Mouse (Mus musculus) neural tube, embryonic 15.5 days (tissue): ENCODE results near the gene A3galt2. TPM values are rescaled to one million over a fixed set of nuclear protein-coding genes. Genes with fewer than 3 reads are reported as not detected.

Experiments
- ATAC-seq: fragments of 200-750 bp; cut with Nextera tagmentation; 2 replicates; pipeline ENCODE4 v1.8.0; 2017; ENCODE audit warnings: mild to moderate bottlenecking, moderate TSS enrichment, moderate library complexity; ENCODE audit not compliant: low FRiP score
- H3K27ac ChIP-seq: fragments of 300-500 bp; sonication (generic); replicated peaks from 2 replicates; pipeline ENCODE4 v1.5.1; 2015; ENCODE audit warnings: mild to moderate bottlenecking, inconsistent platforms
- H3K27me3 ChIP-seq: fragments of 300-500 bp; sonication (generic); replicated peaks from 2 replicates; pipeline ENCODE4 v1.6.1; 2015; ENCODE audit warnings: inconsistent platforms
- H3K36me3 ChIP-seq: fragments of 300-500 bp; sonication (generic); 2 replicates; pipeline ENCODE4 v1.6.1; 2015; ENCODE audit warnings: inconsistent platforms
- H3K4me1 ChIP-seq: fragments of 300-500 bp; sonication (generic); 2 replicates; pipeline ENCODE4 v1.6.1; 2015; ENCODE audit warnings: inconsistent platforms
- H3K4me2 ChIP-seq: fragments of 300-500 bp; sonication (generic); 2 replicates; pipeline ENCODE4 v1.6.1; 2015; ENCODE audit warnings: inconsistent platforms, mild to moderate bottlenecking, moderate library complexity
- H3K4me3 ChIP-seq: fragments of 300-500 bp; sonication (generic); replicated peaks from 2 replicates; pipeline ENCODE4 v1.5.1; 2015; ENCODE audit warnings: mild to moderate bottlenecking, inconsistent platforms
- H3K9ac ChIP-seq: fragments of 300-500 bp; sonication (generic); replicated peaks from 2 replicates; pipeline ENCODE4 v1.6.1; 2015; ENCODE audit warnings: mild to moderate bottlenecking, inconsistent platforms
- H3K9me3 ChIP-seq: fragments of 300-500 bp; sonication (generic); replicated peaks from 2 replicates; pipeline ENCODE4 v1.6.1; 2016; ENCODE audit warnings: inconsistent platforms
- WGBS: fragments of 180-500 bp; shearing (Covaris S2); methylation state at CpG from one replicate; pipeline ENCODE4 v1.1.7; 2015; ENCODE audit warnings: mixed read lengths; 5-methylcytosine and 5-hydroxymethylcytosine counted together
- polyA plus RNA-seq: library from polyadenylated mRNA; unstranded; fragments of >200 nt; fragmentation: Nextera tagmentation; extraction: Ambion mirVana; gene quantifications from 2 replicates; pipeline ENCODE4 v1.2.1, GENCODE M21; 2015

A3galt2 gene
- polyA plus RNA-seq, 1 experiment from 2014 or later: 0.41 TPM

- H3K9me3 ChIP-seq: no peaks in the 10 kb centered on the region
- peak overlapping the region; percentile 93 for H3K4me3 ChIP-seq
- WGBS: 5% methylated on average over 15 of the region's 15 CpGs
- peak overlapping the region; percentile 88 for H3K4me2 ChIP-seq
- H3K36me3 ChIP-seq: 0 out of 2 replicates have a peak, but pooled peaks cover 2% of the 10 kb centered on the region
- peak overlapping the region; percentile 100 for H3K9ac ChIP-seq
- H3K4me1 ChIP-seq: peaks cover 76% of the 10 kb centered on the region
- no peak for ATAC-seq
- no peaks in the 10 kb centered on the region for H3K27me3 ChIP-seq
- peak overlapping the region; percentile 94 for H3K27ac ChIP-seq
These were observed 26.0 kb upstream of the A3galt2 start for GRCm38 (mm10) chr4:128729033-128729708.

GRCm38 (mm10) chr4:128729709-128730037, 25.5 kb upstream of the A3galt2 start:
- Histone ChIP-seq H3K4me2 (peak overlapping the region; percentile 88), H3K36me3 (0 out of 2 replicates have a peak, but pooled peaks cover 2% of the 10 kb centered on the region), H3K27ac (peak overlapping the region; percentile 94), H3K4me1 (peaks cover 80% of the 10 kb centered on the region), H3K27me3 (no peaks in the 10 kb centered on the region), H3K9me3 (no peaks in the 10 kb centered on the region), H3K9ac (peak overlapping the region; percentile 100), H3K4me3 (peak overlapping the region; percentile 93)
- no peak for ATAC-seq
- WGBS: 13% methylated on average over 5 of the region's 5 CpGs

GRCm38 (mm10) chr4:128730271-128730670, 24.9 kb upstream of the A3galt2 start:
- Histone ChIP-seq H3K4me2 (peak overlapping the region; percentile 88), H3K27ac (peak overlapping the region; percentile 94), H3K4me3 (peak overlapping the region; percentile 93), H3K9ac (peak overlapping the region; percentile 100; the same call in 1 of the 2 replicates), H3K27me3 (no peaks in the 10 kb centered on the region), H3K9me3 (no peaks in the 10 kb centered on the region), H3K36me3 (0 out of 2 replicates have a peak, but pooled peaks cover 2% of the 10 kb centered on the region), H3K4me1 (peaks cover 82% of the 10 kb centered on the region)
- 38% methylated on average over 6 of the region's 6 CpGs for WGBS
- ATAC-seq: no peak

GRCm38 (mm10) chr4:128732794-128733193, 22.4 kb upstream of the A3galt2 start:
- Histone ChIP-seq H3K4me2 (no peak overlapping the region), H3K27ac (peak overlapping the region; percentile 81; the same call in 1 of the 2 replicates), H3K36me3 (0 out of 2 replicates have a peak, but pooled peaks cover 8% of the 10 kb centered on the region), H3K27me3 (no peaks in the 10 kb centered on the region), H3K9ac (no peak overlapping the region), H3K9me3 (no peaks in the 10 kb centered on the region), H3K4me3 (no peak overlapping the region), H3K4me1 (peaks cover 93% of the 10 kb centered on the region)
- no peak for ATAC-seq
- 48% methylated on average over 5 of the region's 5 CpGs for WGBS

- whole genome bisulfite sequencing: 24% methylated on average over 6 of the region's 6 CpGs
- peaks cover 96% of the 10 kb centered on the region for H3K4me1 ChIP-seq
These were observed 21.7 kb upstream of the A3galt2 start for GRCm38 (mm10) chr4:128733496-128733895.

GRCm38 (mm10) chr4:128734217-128734616, 20.9 kb upstream of the A3galt2 start:
- 0 out of 2 replicates have a peak, but pooled peaks cover 8% of the 10 kb centered on the region for H3K36me3 ChIP-seq
- H3K9ac ChIP-seq: 0 out of 2 replicates have a peak overlapping the region, but pooled peaks have one; percentile 23
- H3K27me3 ChIP-seq: no peaks in the 10 kb centered on the region
- H3K9me3 ChIP-seq: no peaks in the 10 kb centered on the region
- H3K4me2 ChIP-seq: peak overlapping the region; percentile 29
- no peak overlapping the region for H3K4me3 ChIP-seq
- peak overlapping the region; percentile 81 for H3K27ac ChIP-seq
- peak; percentile 60; the same call in 1 of the 2 replicates for ATAC-seq
- 33% methylated on average over 5 of the region's 5 CpGs for WGBS
- peaks cover 90% of the 10 kb centered on the region for H3K4me1 ChIP-seq

More at GRCm38 (mm10) chr4:128733496-128733895, 21.7 kb upstream of the A3galt2 start:
- H3K27me3 ChIP-seq: no peaks in the 10 kb centered on the region
- H3K9me3 ChIP-seq: no peaks in the 10 kb centered on the region
- no peak overlapping the region for H3K9ac ChIP-seq
- H3K36me3 ChIP-seq: 0 out of 2 replicates have a peak, but pooled peaks cover 8% of the 10 kb centered on the region
- H3K27ac ChIP-seq: peak overlapping the region; percentile 81
- no peak for ATAC-seq
- peak overlapping the region; percentile 29; the same call in 1 of the 2 replicates for H3K4me2 ChIP-seq
- H3K4me3 ChIP-seq: no peak overlapping the region

- no peaks in the 10 kb centered on the region for H3K9me3 ChIP-seq
- 63% methylated on average over 18 of the region's 18 CpGs for WGBS
These were observed 20.2 kb upstream of the A3galt2 start for GRCm38 (mm10) chr4:128734721-128735671.

GRCm38 (mm10) chr4:128737137-128737589, 18.0 kb upstream of the A3galt2 start:
- Histone ChIP-seq H3K27ac (peak overlapping the region; percentile 70), H3K4me3 (no peak overlapping the region), H3K9me3 (no peaks in the 10 kb centered on the region), H3K9ac (peak overlapping the region; percentile 11; the same call in 1 of the 2 replicates), H3K36me3 (0 out of 2 replicates have a peak, but pooled peaks cover 5% of the 10 kb centered on the region), H3K4me2 (peak overlapping the region; percentile 8; the same call in 1 of the 2 replicates), H3K4me1 (peaks cover 67% of the 10 kb centered on the region), H3K27me3 (no peaks in the 10 kb centered on the region)
- 7% methylated on average over 6 of the region's 6 CpGs for WGBS
- no peak for ATAC-seq

More at GRCm38 (mm10) chr4:128734721-128735671, 20.2 kb upstream of the A3galt2 start:
- Histone ChIP-seq H3K4me1 (peaks cover 82% of the 10 kb centered on the region), H3K9ac (0 out of 2 replicates have a peak overlapping the region, but pooled peaks have one; percentile 5), H3K4me3 (no peak overlapping the region), H3K36me3 (0 out of 2 replicates have a peak, but pooled peaks cover 8% of the 10 kb centered on the region), H3K27ac (peak overlapping the region; percentile 81), H3K27me3 (no peaks in the 10 kb centered on the region), H3K4me2 (peak overlapping the region; percentile 29; the same call in 1 of the 2 replicates)
- 0 out of 2 replicates have a peak, but pooled peaks have one; percentile 7 for ATAC-seq

- no peaks in the 10 kb centered on the region for H3K27me3 ChIP-seq
- peaks cover 6% of the 10 kb centered on the region; the same call in 1 of the 2 replicates for H3K36me3 ChIP-seq
- no peak overlapping the region for H3K4me3 ChIP-seq
- peak overlapping the region; percentile 70 for H3K27ac ChIP-seq
- WGBS: 61% methylated on average over 14 of the region's 14 CpGs
- ATAC-seq: no peak
- no peak overlapping the region for H3K4me2 ChIP-seq
- no peaks in the 10 kb centered on the region for H3K9me3 ChIP-seq
- peaks cover 67% of the 10 kb centered on the region for H3K4me1 ChIP-seq
- no peak overlapping the region for H3K9ac ChIP-seq
These were observed 17.1 kb upstream of the A3galt2 start for GRCm38 (mm10) chr4:128737825-128738610.

GRCm38 (mm10) chr4:128740878-128741277, 14.3 kb upstream of the A3galt2 start:
- Histone ChIP-seq H3K9me3 (no peaks in the 10 kb centered on the region), H3K4me1 (peaks cover 40% of the 10 kb centered on the region), H3K9ac (no peak overlapping the region), H3K36me3 (peaks cover 33% of the 10 kb centered on the region), H3K4me3 (no peak overlapping the region), H3K4me2 (no peak overlapping the region), H3K27me3 (no peaks in the 10 kb centered on the region), H3K27ac (no peak overlapping the region)
- 70% methylated on average over 1 of the region's 1 CpGs for WGBS
- no peak for ATAC-seq
